In the genomic region with DNA sequence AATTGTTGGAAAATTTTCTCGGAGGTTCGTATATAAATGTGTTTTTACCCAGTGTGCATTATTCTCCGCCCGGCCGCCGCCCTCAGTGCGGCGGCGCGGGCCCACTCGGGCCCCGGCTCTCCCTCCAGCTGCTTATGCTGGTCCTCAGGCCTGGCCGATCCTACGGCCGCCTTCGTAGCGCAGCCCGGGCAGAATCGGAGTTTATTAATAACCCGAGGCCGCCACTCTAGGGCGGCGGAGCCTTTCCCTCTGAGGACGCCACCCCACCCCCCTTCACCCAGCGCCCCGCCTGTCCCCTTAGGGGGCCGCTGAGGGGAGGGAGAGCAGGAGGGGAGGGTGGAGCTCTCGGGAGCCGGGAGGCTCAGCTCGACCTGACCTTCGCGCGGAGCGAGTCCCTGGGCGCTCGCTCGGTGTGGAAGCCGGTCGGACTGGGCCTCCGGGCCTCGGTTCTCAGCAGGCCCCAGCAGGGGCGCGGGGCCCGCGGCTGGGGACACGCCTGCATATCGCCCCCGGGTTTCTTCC, we compare ENCODE assay signal across 8 mouse cellular contexts. TPM values are rescaled to one million over a fixed set of nuclear protein-coding genes. Genes with fewer than 3 reads are reported as not detected.
DNase-seq lines count a peak whose midpoint lies in the region; ATAC-seq and TF ChIP-seq lines count a peak whose summit lies in the region.

No protein-coding gene starts in this region.

- H3K9me3 ChIP-seq in erythroblast, embryonic 14.5 days (ENCODE audit: control insufficient read depth, low read length): no peaks in the 10 kb centered on the region
- no peaks in the 10 kb centered on the region for H3K9me3 ChIP-seq in heart, embryonic 12.5 days (replicated peaks)
- H3K9me3 ChIP-seq in kidney, postnatal 0 days (replicated peaks; ENCODE audit: low read length): no peaks in the 10 kb centered on the region
- H3K9me3 ChIP-seq in liver, embryonic 11.5 days (ENCODE audit: control insufficient read depth, low read length): no peaks in the 10 kb centered on the region
- no peaks in the 10 kb centered on the region for H3K9me3 ChIP-seq in stomach, embryonic 14.5 days (ENCODE audit: control insufficient read depth, low read depth, low read length)

- no peak for TF ChIP-seq CTCF in kidney, postnatal 0 days (IDR thresholded peaks at IDR 0.05; ENCODE audit: low read depth)

- H3K27me3 ChIP-seq in erythroblast, embryonic 14.5 days (ENCODE audit: control insufficient read depth): no peaks in the 10 kb centered on the region
- H3K27me3 ChIP-seq in heart, embryonic 12.5 days (replicated peaks): no peaks in the 10 kb centered on the region
- no peaks in the 10 kb centered on the region for H3K27me3 ChIP-seq in kidney, postnatal 0 days (ENCODE audit: insufficient read depth, low read length)
- H3K27me3 ChIP-seq in liver, embryonic 11.5 days (replicated peaks; ENCODE audit: control insufficient read depth, insufficient read depth, low read length): no peaks in the 10 kb centered on the region
- H3K27me3 ChIP-seq in stomach, embryonic 14.5 days (ENCODE audit: control insufficient read depth, insufficient read depth, low read length): no peaks in the 10 kb centered on the region

- peak overlapping the region; percentile 96 for H3K9ac ChIP-seq in heart, embryonic 12.5 days
- H3K9ac ChIP-seq in kidney, postnatal 0 days (ENCODE audit: low read depth, low read length): peak overlapping the region; percentile 92
- H3K9ac ChIP-seq in liver, embryonic 11.5 days (ENCODE audit: low read depth, low read length): peak overlapping the region; percentile 95
- peak overlapping the region; percentile 85 for H3K9ac ChIP-seq in stomach, embryonic 14.5 days (replicated peaks; ENCODE audit: low read depth, low read length)

- peak; percentile 17 for ATAC-seq in CD4-positive, CD25-positive, alpha-beta regulatory T cell, adult 4 months
- peak; percentile 89 for ATAC-seq in heart, embryonic 12.5 days (ENCODE audit: insufficient number of reproducible peaks, low FRiP score)
- peak; percentile 77 for ATAC-seq in kidney, postnatal 0 days (replicated peaks; ENCODE audit: low FRiP score, low read depth)
- ATAC-seq in liver, embryonic 11.5 days (replicated peaks; ENCODE audit: low FRiP score): peak; percentile 84
- ATAC-seq in monocyte, adult 5-6 weeks (replicated peaks; ENCODE audit: insufficient number of reproducible peaks, low FRiP score, low TSS enrichment, poor library complexity, severe bottlenecking): peak; percentile 21
- ATAC-seq in stomach, embryonic 14.5 days (ENCODE audit: insufficient number of reproducible peaks, insufficient read depth, low FRiP score, low read depth): peak; percentile 80

- H3K27ac ChIP-seq in heart, embryonic 12.5 days (ENCODE audit: poor library complexity, severe bottlenecking): peak overlapping the region; percentile 100
- peak overlapping the region; percentile 100 for H3K27ac ChIP-seq in kidney, postnatal 0 days
- H3K27ac ChIP-seq in liver, embryonic 11.5 days (ENCODE audit: low read depth, low read length): peak overlapping the region; percentile 100
- H3K27ac ChIP-seq in stomach, embryonic 14.5 days (ENCODE audit: low read length): peak overlapping the region; percentile 100

- peaks cover 47% of the 10 kb centered on the region for H3K4me1 ChIP-seq in erythroblast, embryonic 14.5 days (ENCODE audit: control insufficient read depth)
- peaks cover 15% of the 10 kb centered on the region for H3K4me1 ChIP-seq in heart, embryonic 12.5 days (replicated peaks)
- no peaks in the 10 kb centered on the region for H3K4me1 ChIP-seq in kidney, postnatal 0 days (replicated peaks; ENCODE audit: insufficient read depth, low read length)
- peaks cover 5% of the 10 kb centered on the region for H3K4me1 ChIP-seq in liver, embryonic 11.5 days (replicated peaks; ENCODE audit: control insufficient read depth, insufficient read depth, low read length)
- H3K4me1 ChIP-seq in stomach, embryonic 14.5 days (ENCODE audit: control insufficient read depth, insufficient read depth, low read length): peaks cover 14% of the 10 kb centered on the region; the same call in 1 of the 2 replicates

- H3K4me2 ChIP-seq in heart, embryonic 12.5 days: peak overlapping the region; percentile 66
- H3K4me2 ChIP-seq in kidney, postnatal 0 days (ENCODE audit: low read length): peak overlapping the region; percentile 64
- H3K4me2 ChIP-seq in liver, embryonic 11.5 days: peak overlapping the region; percentile 63
- H3K4me2 ChIP-seq in stomach, embryonic 14.5 days (replicated peaks; ENCODE audit: low read depth, low read length): peak overlapping the region; percentile 57

- under 1% methylated on average over 46 of the region's 48 CpGs for WGBS in heart, embryonic 12.5 days
- under 1% methylated on average over 47 of the region's 48 CpGs for WGBS in kidney, postnatal 0 days
- WGBS in liver, embryonic 11.5 days: under 1% methylated on average over 47 of the region's 48 CpGs
- 2% methylated on average over 47 of the region's 48 CpGs for WGBS in stomach, embryonic 14.5 days

- peaks cover 56% of the 10 kb centered on the region for H3K36me3 ChIP-seq in erythroblast, embryonic 14.5 days (ENCODE audit: control insufficient read depth)
- peaks cover 32% of the 10 kb centered on the region for H3K36me3 ChIP-seq in heart, embryonic 12.5 days
- no peaks in the 10 kb centered on the region for H3K36me3 ChIP-seq in kidney, postnatal 0 days (ENCODE audit: insufficient read depth, low read length)
- peaks cover 13% of the 10 kb centered on the region for H3K36me3 ChIP-seq in liver, embryonic 11.5 days (ENCODE audit: control insufficient read depth, insufficient read depth, low read length)
- peaks cover 13% of the 10 kb centered on the region for H3K36me3 ChIP-seq in stomach, embryonic 14.5 days (ENCODE audit: control insufficient read depth, insufficient read depth, low read length)

- peak overlapping the region; percentile 74 for H3K4me3 ChIP-seq in erythroblast, embryonic 14.5 days (replicated peaks)
- peak overlapping the region; percentile 58 for H3K4me3 ChIP-seq in heart, embryonic 12.5 days
- H3K4me3 ChIP-seq in kidney, postnatal 0 days (replicated peaks; ENCODE audit: low read depth, low read length): peak overlapping the region; percentile 67
- H3K4me3 ChIP-seq in liver, embryonic 11.5 days (ENCODE audit: low read depth, low read length): peak overlapping the region; percentile 84
- peak overlapping the region; percentile 66 for H3K4me3 ChIP-seq in stomach, embryonic 14.5 days (ENCODE audit: low read depth, low read length)

- peak; percentile 73 for DNase-seq in brain, embryonic 18.5 days (ENCODE audit: low read depth, low spot score)
- DNase-seq in kidney, postnatal 0 days (ENCODE audit: low spot score): peak; percentile 94
- DNase-seq in liver, embryonic 11.5 days (ENCODE audit: low spot score): peak; percentile 92

RNA-seq across cellular contexts. Expression of a gene that starts 0.8 kb away (rescaled TPM):
- 10 to 100 TPM; 42.5 to 50.0 TPM for polyA plus RNA-seq in CD4-positive, CD25-positive, alpha-beta regulatory T cell, adult 4 months (2017; shearing (Covaris generic))
- 0.13 and 0.33 TPM in 2 replicates for polyA plus RNA-seq in erythroblast, embryonic 14.5 days (2012)
- 16.0 and 17.1 TPM in 2 replicates for polyA plus RNA-seq in heart, embryonic 12.5 days (2016; fragmentation: Nextera tagmentation; extraction: Ambion mirVana)
- polyA plus RNA-seq in kidney, postnatal 0 days (2015; fragmentation: Nextera tagmentation; extraction: Ambion mirVana): 10.5 and 12.0 TPM in 2 replicates
- 16.8 and 19.5 TPM in 2 replicates for polyA plus RNA-seq in liver, embryonic 11.5 days (2014; fragmentation: Nextera tagmentation; extraction: Ambion mirVana)
- total RNA-seq in monocyte, adult 5-6 weeks (2017): 27.5 to 63.8 TPM (median 40.2 TPM) in 3 replicates
- polyA plus RNA-seq in stomach, embryonic 14.5 days (2014; fragmentation: Nextera tagmentation; extraction: Ambion mirVana): 15.2 and 18.2 TPM in 2 replicates

RNA-seq across cellular contexts. Expression of a gene that starts 43.7 kb away (rescaled TPM):
- 10 to 100 TPM; 24.0 to 33.0 TPM for polyA plus RNA-seq in CD4-positive, CD25-positive, alpha-beta regulatory T cell, adult 4 months (2017; shearing (Covaris generic))
- polyA plus RNA-seq in erythroblast, embryonic 14.5 days (2012): 0.84 and 1.4 TPM in 2 replicates
- polyA plus RNA-seq in heart, embryonic 12.5 days (2016; fragmentation: Nextera tagmentation; extraction: Ambion mirVana): 43.8 and 43.9 TPM in 2 replicates
- 27.5 and 30.6 TPM in 2 replicates for polyA plus RNA-seq in kidney, postnatal 0 days (2015; fragmentation: Nextera tagmentation; extraction: Ambion mirVana)
- 36.8 and 45.0 TPM in 2 replicates for polyA plus RNA-seq in liver, embryonic 11.5 days (2014; fragmentation: Nextera tagmentation; extraction: Ambion mirVana)
- total RNA-seq in monocyte, adult 5-6 weeks (2017): 130 to 147 TPM (median 136 TPM) in 3 replicates
- 19.7 and 20.4 TPM in 2 replicates for polyA plus RNA-seq in stomach, embryonic 14.5 days (2014; fragmentation: Nextera tagmentation; extraction: Ambion mirVana)

Comparison
In these comparisons a context has a peak if more than half of its experiments do, and no peak if none do; other contexts are left out.
1. Peak in every context shown above with its lines: DNase-seq, ATAC-seq, H3K4me3 ChIP-seq and H3K27ac ChIP-seq.
2. ATAC-seq: peak in every context shown above with its lines; median percentile 89 in heart, embryonic 12.5 days; 84 in liver, embryonic 11.5 days; 80 in stomach, embryonic 14.5 days; 77 in kidney, postnatal 0 days; 21 in monocyte, adult 5-6 weeks; 17 in CD4-positive, CD25-positive, alpha-beta regulatory T cell, adult 4 months.